Mouse (Mus musculus) left cerebral cortex, adult 2 months (tissue): ENCODE results near the gene Ppil6. TPM values are rescaled to one million over a fixed set of nuclear protein-coding genes. Genes with fewer than 3 reads are reported as not detected.

Source experiments
- DNase-seq, 2 experiments: peaks; one replicate each; pipeline ENCODE4 v3.0.0; 2021 to 2022; ENCODE audit warnings: low spot score in 2 of 2, mixed read lengths in 1 of 2; ENCODE audit errors: extremely low spot score in 1 of 2
- H3K27ac ChIP-seq: fragments of 200-600 bp; 2 replicates; pipeline ENCODE4 v1.8.1; 2022
- H3K4me3 ChIP-seq: fragments of 200-600 bp; 2 replicates; pipeline ENCODE4 v1.8.1; 2022
- CTCF ChIP-seq: fragments of 200-600 bp; IDR thresholded peaks from 2 replicates; pipeline ENCODE4 v1.8.1; 2022; ENCODE audit warnings: antibody characterized with exemption, mild to moderate bottlenecking, moderate library complexity
- intact Hi-C: fragments of 180-260 bp; cut with DNase I; formaldehyde crosslinking; loops from one replicate; pipeline ENCODE4 v1.15.1; 2025
- total RNA-seq, 2 experiments: library from RNA; stranded (reverse); gene quantifications; 2 replicates each; pipeline ENCODE4 v1.2.3; 2021

Gene Ppil6
- total RNA-seq, 2 experiments from 2014 or later, result 4.6 to 6.6 TPM

DNA sequence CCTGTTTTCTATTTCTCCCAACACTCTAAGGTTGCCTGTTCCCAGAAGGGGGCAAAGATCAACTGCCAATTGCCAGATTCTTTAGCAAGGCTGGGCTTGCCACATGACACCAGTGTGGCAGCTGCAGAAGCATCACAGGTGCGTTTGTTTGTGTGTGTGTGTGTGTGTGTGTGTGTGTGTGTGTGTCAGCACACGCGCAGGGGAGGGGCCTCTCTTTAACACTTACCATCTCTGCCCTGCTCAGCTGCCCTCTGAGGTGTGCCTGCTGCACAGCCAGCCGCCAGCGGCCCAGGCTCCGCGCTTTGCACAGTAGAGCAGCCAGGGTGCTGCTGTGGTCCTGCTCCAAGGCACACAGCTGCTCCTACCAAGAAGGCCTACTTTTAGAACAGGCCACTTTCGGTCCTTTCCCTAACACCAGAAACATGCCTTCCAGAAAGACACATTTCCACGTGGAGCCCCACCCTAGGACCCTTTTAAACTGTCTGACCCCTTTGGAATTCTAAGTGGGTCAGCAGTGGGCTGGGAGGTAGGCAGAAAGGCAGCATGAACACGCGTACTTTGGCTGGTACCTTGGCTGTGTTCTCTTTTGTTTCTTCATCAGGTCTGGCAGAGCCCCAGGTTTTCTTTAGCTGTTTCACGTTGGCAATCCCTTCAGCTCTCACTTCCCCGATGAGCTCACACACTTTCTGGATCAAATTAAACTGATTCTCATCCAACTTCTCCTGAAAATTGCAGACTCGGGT lies 62.8 kb downstream of the Ppil6 start:
- Histone ChIP-seq H3K27ac (peak overlapping the region; percentile 67), H3K4me3 (no peak overlapping the region)
- intact Hi-C loops, result no loop called here
- TF ChIP-seq CTCF, result no peak
- peak in 1 of 2 experiments; percentile 53 for DNase-seq

DNA sequence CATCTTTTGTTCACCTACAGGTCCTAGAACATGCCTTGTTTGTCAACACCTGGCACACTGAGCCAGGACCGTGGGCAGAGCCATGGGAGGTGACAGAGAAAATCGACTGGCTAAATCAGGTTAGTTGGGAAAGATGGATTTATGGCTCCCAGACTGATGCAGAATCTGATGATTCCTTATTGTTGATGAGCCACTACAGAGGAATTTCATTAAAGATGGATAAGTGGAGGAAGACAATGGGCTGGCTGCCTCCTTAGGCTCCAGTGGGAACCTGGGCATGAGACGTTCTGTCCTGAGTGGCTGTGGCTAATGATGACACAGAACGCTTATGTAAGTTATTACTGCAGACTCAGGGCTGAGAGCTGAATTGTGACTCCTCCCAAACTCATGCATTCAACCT lies 63.5 kb downstream of the Ppil6 start:
- DNase-seq, result no peak
- H3K27ac ChIP-seq, result peak overlapping the region; percentile 67
- no peak overlapping the region for H3K4me3 ChIP-seq
- intact Hi-C loops, result no loop called here
- no peak for TF ChIP-seq CTCF

- no peak for DNase-seq
- intact Hi-C loops, result no loop called here
- no peak for TF ChIP-seq CTCF
- H3K4me3 ChIP-seq, result no peak overlapping the region
- H3K27ac ChIP-seq, result no peak overlapping the region
Measured at GRCm38 (mm10) chr10:41555081-41555480, 64.8 kb downstream of the Ppil6 start.

DNA sequence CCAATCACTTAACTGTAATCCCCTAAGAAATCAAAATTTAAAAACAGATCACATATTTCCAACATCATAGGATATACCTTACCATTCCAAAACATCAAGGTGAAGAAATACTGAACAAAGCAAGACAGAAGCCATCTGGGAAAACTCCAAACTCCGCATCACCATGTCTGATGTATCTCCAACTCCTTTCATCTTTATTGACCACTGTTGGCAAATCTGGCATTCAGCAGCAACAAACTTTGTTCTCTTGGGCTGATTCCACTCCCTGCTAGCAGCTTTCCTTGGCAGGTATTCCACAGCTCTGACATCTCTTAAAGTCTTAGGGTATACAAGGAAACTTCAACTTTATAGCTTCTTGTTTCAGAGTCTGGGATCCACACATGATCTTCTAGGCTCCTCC lies 68.2 kb downstream of the Ppil6 start:
- Histone ChIP-seq H3K4me3 (no peak overlapping the region), H3K27ac (no peak overlapping the region)
- no peak for TF ChIP-seq CTCF
- intact Hi-C loops, result no loop called here
- DNase-seq, result no peak

DNA sequence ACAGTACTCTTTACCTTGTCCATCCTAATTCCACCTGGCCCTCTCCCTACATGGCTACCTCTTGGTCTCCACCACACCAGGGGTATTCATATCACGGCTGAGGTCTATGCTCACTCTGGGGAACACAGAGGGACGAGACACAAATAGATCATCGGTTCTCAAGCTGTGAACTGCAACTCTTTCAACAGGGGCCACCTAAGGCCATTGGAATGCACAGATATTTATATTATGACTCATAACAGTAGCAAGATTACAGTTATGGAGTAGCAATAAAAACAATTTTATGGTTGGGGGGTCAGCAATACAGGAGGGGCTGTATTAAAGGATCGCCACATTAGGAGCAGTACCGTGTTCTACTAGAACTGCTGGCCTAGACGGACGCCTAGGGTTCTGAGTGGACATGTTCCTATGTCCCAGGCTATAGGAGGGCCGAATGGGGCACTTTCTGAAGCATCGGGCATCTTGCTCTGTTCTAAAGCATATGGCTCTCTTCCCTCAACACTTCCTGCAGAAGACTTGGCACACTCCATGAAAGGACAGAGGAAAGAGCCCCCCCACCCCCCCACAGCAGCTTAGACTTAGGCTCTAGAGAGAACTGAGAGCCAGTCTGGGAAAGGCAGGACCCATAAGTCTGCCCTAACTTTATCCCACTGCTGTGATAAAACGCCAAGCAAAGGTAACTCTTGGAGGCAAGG lies 71.6 kb downstream of the Ppil6 start:
- H3K27ac ChIP-seq, result no peak overlapping the region
- intact Hi-C loops, result no loop called here
- no peak overlapping the region for H3K4me3 ChIP-seq
- TF ChIP-seq CTCF, result no peak
- no peak for DNase-seq

Other genes starting within 250 kb of the Ppil6 start
- gene Fig4, start 187.2 kb upstream of the Ppil6 start, total RNA-seq, result 10 to 100 TPM; 25.2 to 25.6 TPM
- under 1 TPM; 0.05 to 0.07 TPM for gene Ak9, start 186.5 kb upstream of the Ppil6 start, total RNA-seq
- gene Zbtb24, start 40.1 kb upstream of the Ppil6 start, total RNA-seq, result 10 to 100 TPM; 19.6 to 21.2 TPM
- 10 to 100 TPM; 22.6 to 26.0 TPM for gene Mical1, start 14.1 kb upstream of the Ppil6 start, total RNA-seq
- 10 to 100 TPM; 16.8 to 21.3 TPM for gene Smpd2, start 70 bp upstream of the Ppil6 start, total RNA-seq
- 10 to 100 TPM; 66.5 to 67.8 TPM for gene Cd164, start 29.0 kb downstream of the Ppil6 start, total RNA-seq
- 1 to 10 TPM; 1.8 to 2.0 TPM for gene Ccdc162, start 226.2 kb downstream of the Ppil6 start, total RNA-seq